Mouse (Mus musculus) cerebellum, postnatal 25 days (tissue): Measurements from ENCODE around the gene Kcnk10.

Source experiments
- DNase-seq, 2 experiments: peaks; one replicate each; pipeline ENCODE4 v3.0.0; 2021; ENCODE audit warnings: mixed read lengths in 2 of 2

The Kcnk10 gene

GRCm38 (mm10) chr12:98571896-98572680, 6.0 kb downstream of the Kcnk10 start:
- DNase-seq: peak; percentile 59 to 60

- DNase-seq: no peak
Measured at GRCm38 (mm10) chr12:98569380-98569779, 8.7 kb downstream of the Kcnk10 start.

GRCm38 (mm10) chr12:98567877-98568276, 10.2 kb downstream of the Kcnk10 start:
- DNase-seq: no peak

GRCm38 (mm10) chr12:98564383-98564782, 13.7 kb downstream of the Kcnk10 start:
- DNase-seq: no peak

GRCm38 (mm10) chr12:98563261-98563660, 14.8 kb downstream of the Kcnk10 start:
- DNase-seq: no peak

- DNase-seq: no peak
Measured at GRCm38 (mm10) chr12:98562341-98562977, 15.7 kb downstream of the Kcnk10 start.

- no peak for DNase-seq
Measured at GRCm38 (mm10) chr12:98560038-98560437, 18.1 kb downstream of the Kcnk10 start.

GRCm38 (mm10) chr12:98557013-98557677, 21.0 kb downstream of the Kcnk10 start:
- no peak for DNase-seq

- DNase-seq: peak; percentile 68 to 73
Measured at GRCm38 (mm10) chr12:98549981-98550380, 28.1 kb downstream of the Kcnk10 start.

GRCm38 (mm10) chr12:98548141-98548540, 30.0 kb downstream of the Kcnk10 start:
- peak; percentile 94 to 95 for DNase-seq

GRCm38 (mm10) chr12:98545875-98546274, 32.2 kb downstream of the Kcnk10 start:
- peak; percentile 75 to 78 for DNase-seq

GRCm38 (mm10) chr12:98545251-98545560, 32.9 kb downstream of the Kcnk10 start:
- DNase-seq: peak in 1 of 2 experiments; percentile 61

- no peak for DNase-seq
Measured at GRCm38 (mm10) chr12:98544545-98545250, 33.4 kb downstream of the Kcnk10 start.

GRCm38 (mm10) chr12:98536760-98537159, 41.4 kb downstream of the Kcnk10 start:
- no peak for DNase-seq

GRCm38 (mm10) chr12:98536036-98536435, 42.1 kb downstream of the Kcnk10 start:
- DNase-seq: peak in 1 of 2 experiments; percentile 69

GRCm38 (mm10) chr12:98535494-98535901, 42.6 kb downstream of the Kcnk10 start:
- no peak for DNase-seq

GRCm38 (mm10) chr12:98528635-98529034, 49.5 kb downstream of the Kcnk10 start:
- DNase-seq: no peak

GRCm38 (mm10) chr12:98525361-98525760, 52.7 kb downstream of the Kcnk10 start:
- DNase-seq: peak; percentile 28 to 38

- DNase-seq: no peak
Measured at GRCm38 (mm10) chr12:98524331-98525311, 53.5 kb downstream of the Kcnk10 start.

- DNase-seq: no peak
Measured at GRCm38 (mm10) chr12:98521311-98521710, 56.8 kb downstream of the Kcnk10 start.

GRCm38 (mm10) chr12:98520568-98520931, 57.6 kb downstream of the Kcnk10 start:
- no peak for DNase-seq
